Mouse (Mus musculus) retina, embryonic 14.5 days (tissue): ENCODE measurements at regions not wholly inside any gene's neighbourhood (a gene's known extent, or its start where the extent isn't known, plus 50 kb on each side); places are given as distances from the start of the nearest gene placed in this dataset.

Source experiments
- DNase-seq: peaks from one replicate; pipeline ENCODE4 v3.0.0-alpha.2; 2015; ENCODE audit warnings: low spot score

DNA sequence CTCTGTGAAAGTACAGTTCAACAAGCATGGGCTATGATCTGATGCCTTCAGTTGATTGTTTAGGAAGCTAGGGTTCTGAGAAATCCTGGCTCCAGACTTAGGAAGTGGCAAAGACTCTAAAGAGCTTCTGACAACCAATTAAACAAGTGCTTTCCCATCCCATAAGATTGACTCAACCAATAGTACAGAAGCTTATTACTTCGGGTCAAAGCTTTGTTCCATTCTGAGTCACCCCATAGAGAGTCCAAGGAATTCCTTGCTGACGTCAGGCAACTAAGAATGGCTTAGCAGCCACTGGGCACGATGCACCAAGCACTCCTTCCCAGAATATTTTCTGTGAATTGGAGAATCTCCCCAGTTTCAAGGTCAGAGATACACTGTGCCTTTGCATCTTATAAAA is 59.0 kb upstream of the Ntm start:
- no peak for DNase-seq

DNA sequence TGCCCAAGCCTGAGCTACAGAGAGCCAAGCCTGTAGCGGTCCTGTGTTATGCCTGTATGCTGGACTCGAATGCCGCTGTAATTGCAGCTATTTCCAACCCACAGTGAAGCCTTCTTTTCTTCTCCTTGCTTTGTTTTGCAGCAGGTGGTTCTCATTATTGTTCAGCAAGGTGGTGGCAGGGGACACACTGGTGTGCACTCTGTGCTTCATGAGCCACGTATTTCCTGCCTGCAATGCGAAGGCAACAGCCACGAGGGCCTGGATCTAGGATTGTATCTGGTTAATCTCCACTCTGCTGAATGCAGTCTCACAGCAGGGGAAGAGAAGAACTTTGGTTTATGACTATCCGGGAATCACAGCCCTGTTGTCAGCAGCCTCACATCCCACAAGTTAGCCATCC is 62.3 kb upstream of the Ntm start:
- DNase-seq = no peak

- no peak for DNase-seq
Observed at GRCm38 (mm10) chr9:30026939-30027338, 64.0 kb upstream of the Ntm start.

DNA sequence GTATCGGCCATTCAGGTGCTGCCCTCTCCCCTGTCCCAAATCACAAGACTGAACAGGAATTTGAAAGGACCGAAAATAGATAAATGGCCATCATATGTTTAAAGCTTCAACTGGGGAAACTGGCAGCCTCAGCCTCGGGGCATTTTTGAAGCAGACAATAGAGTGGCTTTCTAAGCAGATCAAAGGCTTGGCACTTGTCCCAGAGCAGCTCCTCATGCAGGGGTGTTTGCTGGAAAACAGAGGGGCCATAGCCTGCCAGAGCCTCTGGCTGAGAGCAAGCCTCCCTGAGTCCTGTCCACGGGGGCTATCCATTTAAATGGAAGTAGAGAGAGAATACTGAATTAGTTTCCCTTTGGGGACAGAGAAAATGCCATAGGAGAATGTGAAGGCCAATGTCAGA is 77.5 kb upstream of the Ntm start:
- DNase-seq = no peak

GRCm38 (mm10) chr9:30064551-30064950 is 101.6 kb upstream of the Ntm start:
- DNase-seq = no peak

DNA sequence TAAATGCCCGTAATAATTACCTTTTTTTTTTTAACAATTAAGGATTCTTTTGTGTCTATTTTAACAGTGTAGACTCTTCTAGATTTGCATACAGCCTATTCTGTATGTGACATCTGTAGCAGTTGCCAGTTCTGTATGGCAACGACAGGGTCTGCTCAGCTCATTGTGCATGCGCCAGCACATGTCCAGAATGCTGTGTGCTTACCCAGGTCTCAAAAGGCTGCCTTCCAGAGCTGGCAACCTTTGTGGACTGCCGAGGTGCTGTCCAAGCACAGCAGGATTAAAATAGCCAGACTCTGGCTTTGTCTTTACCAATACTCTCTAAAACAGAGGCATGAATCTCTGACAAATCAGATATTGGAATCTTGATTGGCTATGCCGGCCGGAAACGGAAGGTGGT is 105.0 kb upstream of the Ntm start:
- DNase-seq = no peak

GRCm38 (mm10) chr9:30075233-30075632 is 112.3 kb upstream of the Ntm start:
- DNase-seq = no peak

DNA sequence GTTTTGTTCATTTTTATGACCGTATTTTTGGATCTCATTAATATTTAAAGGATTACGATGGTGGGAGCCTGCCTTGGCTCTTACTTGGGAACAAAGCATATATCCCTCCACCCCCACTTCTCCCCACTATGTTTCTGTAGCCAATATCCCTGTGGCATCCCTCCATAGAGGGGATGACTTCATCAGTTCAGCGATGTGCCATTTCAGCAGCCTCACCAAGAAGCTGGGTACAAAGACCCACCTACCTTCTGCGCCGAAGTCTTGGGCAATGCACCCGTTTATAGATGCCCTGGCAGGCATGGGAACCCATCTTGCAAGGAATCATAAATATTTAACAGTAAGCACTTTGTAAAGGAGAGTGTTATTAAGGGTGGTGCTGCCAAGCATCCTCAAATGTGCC is 113.1 kb upstream of the Ntm start:
- DNase-seq = no peak

DNA sequence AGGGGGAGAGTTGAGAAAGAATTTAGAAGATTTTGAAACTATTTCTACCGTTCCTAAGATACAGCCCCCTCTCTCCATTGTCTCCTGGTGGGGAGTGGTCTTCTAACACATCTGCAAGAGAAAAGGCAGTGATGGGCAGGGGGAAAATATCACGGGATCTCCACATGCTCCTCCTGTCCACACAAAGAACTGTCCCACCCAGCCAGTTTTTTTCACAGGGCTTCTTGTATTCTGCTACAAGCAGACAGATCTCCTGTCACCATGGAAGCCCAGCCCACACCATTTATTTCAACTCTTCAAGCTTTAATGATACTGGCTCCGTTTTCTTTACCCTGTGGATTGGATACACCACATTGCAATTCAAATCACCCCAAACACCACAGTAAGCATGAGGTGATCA is 113.5 kb upstream of the Ntm start:
- no peak for DNase-seq

- DNase-seq = no peak
Observed at GRCm38 (mm10) chr9:30101942-30102341, 139.0 kb upstream of the Ntm start.

DNA sequence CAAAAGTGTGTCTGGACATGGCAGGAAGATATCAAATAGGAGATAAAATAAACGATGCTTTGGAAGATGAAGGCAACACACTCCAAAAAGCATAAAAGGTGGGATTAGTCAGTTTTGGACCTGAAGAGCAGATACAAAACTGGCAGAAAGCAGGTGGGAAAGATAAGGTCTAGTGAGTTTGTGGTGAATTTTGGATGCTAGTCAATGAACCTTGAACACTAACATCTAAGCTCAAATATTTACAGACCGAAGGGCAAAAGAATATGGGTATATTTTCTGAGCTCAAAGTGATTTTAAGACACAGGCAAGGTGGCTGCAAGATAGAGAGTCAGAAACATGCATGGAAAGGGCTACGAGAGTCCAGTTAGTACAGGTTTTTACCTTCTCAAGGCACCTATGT is 159.4 kb upstream of the Ntm start:
- no peak for DNase-seq

DNA sequence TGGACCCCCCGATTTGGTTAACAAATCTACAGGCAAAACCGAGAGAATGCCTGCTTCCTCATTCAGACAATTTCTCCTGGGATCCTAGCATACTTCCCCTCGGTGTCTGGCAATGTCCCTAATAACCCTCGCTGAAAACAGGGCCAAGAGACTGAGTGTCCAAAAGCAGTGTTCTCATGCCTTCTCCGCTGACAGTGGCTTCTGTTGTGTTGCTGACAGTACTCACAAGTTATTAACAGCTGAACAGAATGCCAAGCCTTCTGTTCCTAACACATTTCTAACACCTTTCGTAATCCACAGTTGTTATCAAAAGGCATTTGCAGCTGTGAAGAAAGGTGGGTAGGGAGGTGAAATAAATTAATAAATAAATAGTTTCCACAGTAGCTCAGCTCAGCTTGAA is 166.2 kb upstream of the Ntm start:
- DNase-seq = no peak

DNA sequence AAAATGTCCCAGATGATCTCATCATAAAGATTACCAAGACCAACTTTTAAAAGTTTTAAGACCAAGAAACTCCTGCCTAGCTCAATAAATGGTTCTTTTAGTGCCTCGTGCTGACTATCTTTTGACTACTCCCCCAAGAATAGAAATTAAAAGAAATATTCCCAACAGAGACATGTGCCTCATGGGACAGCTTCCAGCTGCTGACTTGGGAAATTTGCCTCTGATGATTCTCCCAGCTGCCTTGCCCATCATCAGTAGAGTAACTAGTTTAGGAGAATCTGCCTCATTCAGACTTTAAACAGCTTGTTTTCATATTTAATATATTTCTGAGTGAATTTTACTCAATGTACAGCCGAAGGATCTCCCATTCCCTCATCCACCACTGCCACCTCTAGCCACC is 168.7 kb upstream of the Ntm start:
- DNase-seq = no peak

GRCm38 (mm10) chr9:30134303-30134702 is 171.4 kb upstream of the Ntm start:
- no peak for DNase-seq

GRCm38 (mm10) chr9:30137611-30138287 is 174.8 kb upstream of the Ntm start:
- peak; percentile 81 for DNase-seq

DNA sequence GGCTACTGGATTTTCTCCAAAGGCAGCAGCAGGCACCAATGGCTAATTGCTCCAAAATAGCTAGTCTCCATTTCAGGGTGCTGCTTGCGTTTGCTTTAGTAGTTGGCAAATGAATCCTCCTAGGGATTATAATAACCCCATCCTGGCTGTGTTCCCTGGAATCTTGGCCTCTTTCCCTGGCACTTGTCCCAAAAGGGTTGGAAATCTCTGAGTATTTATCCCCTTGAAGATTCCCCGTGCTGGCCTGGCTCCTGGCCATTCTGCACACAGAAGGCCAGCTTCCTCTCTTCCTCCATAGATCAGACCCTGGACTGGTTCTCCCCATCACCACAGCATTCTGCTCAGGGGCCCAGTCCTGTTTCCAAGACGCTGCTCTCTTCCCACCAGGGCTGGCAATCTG is 177.2 kb upstream of the Ntm start:
- no peak for DNase-seq

GRCm38 (mm10) chr9:30141186-30141585 is 178.2 kb upstream of the Ntm start:
- no peak for DNase-seq

DNA sequence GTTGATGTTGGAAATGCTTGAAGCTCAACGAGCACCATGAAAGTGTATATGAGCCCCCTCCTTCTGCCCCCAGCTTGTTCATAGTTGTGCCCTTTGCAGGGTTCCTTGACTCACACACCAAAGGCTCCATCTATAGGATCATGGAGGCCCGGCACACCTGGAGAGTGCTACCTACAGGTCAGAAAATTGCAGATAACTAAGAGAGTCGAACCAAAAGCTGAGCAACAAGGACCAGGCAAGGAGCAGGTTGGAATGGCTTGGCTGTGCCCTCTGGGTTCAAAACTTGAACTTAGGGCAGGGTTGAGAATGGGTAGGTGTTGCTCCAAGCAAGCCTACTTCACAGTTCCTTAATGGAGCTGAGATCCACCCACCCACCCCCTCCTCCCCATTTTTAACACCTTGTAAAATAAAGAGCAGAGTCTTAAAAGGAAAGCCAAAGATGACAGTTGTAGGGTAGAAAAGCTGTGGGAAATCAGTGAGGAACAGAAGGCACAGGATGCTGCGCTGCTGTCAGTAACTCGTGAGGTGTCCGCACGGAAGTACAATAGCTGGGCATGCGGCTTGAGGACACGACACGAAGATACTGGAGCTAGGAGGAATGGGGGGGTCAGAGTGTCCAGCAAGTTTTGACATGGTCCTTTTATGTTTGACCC is 180.0 kb upstream of the Ntm start:
- no peak for DNase-seq

DNA sequence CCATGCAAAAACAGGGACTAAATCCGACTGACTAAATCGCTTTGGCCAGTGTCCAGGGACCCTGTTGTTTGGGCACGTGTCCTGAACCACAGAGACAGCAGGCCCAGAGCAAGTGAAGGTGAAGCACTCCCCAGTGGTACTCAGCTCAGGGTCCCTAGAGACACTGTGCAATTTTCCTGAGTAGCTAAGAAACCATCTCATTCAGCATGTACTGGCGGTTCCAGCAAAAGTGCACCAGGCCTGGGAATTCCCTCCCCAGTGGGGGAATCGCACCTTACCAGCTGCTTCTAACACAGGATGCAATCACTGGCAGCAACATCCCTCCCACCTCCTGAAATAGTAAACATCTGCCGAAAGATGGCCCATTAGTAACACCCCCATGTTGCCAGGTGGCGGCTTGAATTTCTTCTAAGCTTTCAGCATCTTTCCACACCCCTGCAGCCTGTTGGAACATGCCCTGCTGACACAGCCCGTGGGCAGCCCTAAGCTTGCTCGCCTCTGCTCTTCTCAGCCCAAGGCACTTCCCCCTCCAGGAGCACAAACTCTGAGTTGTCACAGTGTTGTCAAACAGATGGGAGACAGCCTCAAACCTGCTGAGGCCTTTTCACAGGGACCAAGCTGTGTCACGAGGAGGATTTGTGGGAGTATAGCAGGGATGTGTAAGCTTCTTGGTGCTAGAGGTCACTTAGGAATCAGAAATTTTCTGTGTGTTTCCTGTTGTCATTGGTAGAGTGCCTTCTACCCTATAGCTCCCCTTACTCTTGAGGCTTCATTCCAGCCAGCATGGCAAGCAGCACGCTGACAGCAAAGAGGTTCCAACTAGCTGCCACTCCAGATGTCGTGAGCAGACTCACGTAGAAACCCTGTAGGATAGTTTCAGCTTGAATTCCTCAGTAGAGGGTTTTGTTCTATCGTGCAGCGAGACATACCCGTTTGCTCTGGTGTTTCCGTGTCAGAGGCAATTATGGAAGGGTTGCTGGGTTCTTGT is 186.8 kb upstream of the Ntm start:
- DNase-seq = peak; percentile 14

GRCm38 (mm10) chr9:30151173-30151572 is 188.2 kb upstream of the Ntm start:
- no peak for DNase-seq

DNA sequence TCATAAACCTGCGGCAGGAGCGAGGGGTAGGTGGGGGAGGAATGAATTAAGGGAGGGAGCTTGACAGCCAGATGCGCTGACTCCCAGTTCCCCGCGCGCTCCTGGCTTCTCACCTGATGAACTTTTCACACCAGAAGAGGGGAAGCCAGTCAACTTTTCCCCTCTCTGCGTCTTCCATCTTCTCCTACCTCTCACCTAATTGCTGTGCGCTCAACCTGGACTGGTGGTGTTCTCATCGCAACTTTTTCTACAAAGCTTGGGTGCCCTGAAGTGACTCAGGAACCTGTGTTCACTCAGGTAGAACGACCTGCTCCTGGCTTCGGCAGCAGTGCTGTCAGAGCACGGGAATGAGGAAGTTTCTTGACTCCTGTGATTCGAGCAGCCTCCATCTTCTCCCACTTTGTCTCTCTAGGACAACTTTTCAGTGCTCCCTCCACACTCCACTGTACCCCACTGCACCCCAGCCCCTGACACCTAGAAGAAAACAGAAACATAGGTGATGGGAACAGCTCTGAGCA is 203.4 kb upstream of the Ntm start:
- DNase-seq = no peak

- no peak for DNase-seq
Observed at GRCm38 (mm10) chr9:30167223-30167622, 204.3 kb upstream of the Ntm start.

GRCm38 (mm10) chr9:30174646-30175045 is 211.7 kb upstream of the Ntm start:
- no peak for DNase-seq
